Mouse (Mus musculus): ENCODE data around the gene St6galnac4. TPM values are rescaled to one million over a fixed set of nuclear protein-coding genes. Genes with fewer than 3 reads are reported as not detected.

Gene St6galnac4
- polyA plus RNA-seq, 1 experiment, result 18.7 TPM

- no peaks in the 10 kb centered on the region; the same call in 1 of the 2 replicates for H3K4me1 ChIP-seq (ENCODE audit: control insufficient read depth, insufficient read depth, low read length)
- WGBS, result 1% methylated on average over 25 of the region's 25 CpGs
- peak overlapping the region; percentile 44 for H3K4me3 ChIP-seq (replicated peaks; ENCODE audit: control insufficient read depth, low read depth, low read length)
- TF ChIP-seq CTCF (IDR thresholded peaks at IDR 0.05; ENCODE audit: control insufficient read depth, insufficient read depth, low read length) (no peak), POLR2A (IDR thresholded peaks at IDR 0.05; ENCODE audit: borderline replicate concordance, control insufficient read depth, low read depth, low read length) (no peak; the same call in 1 of the 2 replicates)
- H3K27ac ChIP-seq (ENCODE audit: control insufficient read depth, insufficient read depth, low read depth, low read length, poor library complexity), result peak overlapping the region; percentile 27; the same call in 1 of the 2 replicates
These were observed 21.4 kb downstream of the St6galnac4 start for GRCm38 (mm10) chr2:32608141-32608777.

- Histone ChIP-seq H3K4me1 (ENCODE audit: control insufficient read depth, insufficient read depth, low read length) (no peaks in the 10 kb centered on the region; the same call in 1 of the 2 replicates), H3K27ac (ENCODE audit: control insufficient read depth, insufficient read depth, low read depth, low read length, poor library complexity) (peak overlapping the region; percentile 5; the same call in 1 of the 2 replicates), H3K4me3 (replicated peaks; ENCODE audit: control insufficient read depth, low read depth, low read length) (peak overlapping the region; percentile 7)
- TF ChIP-seq CTCF (IDR thresholded peaks at IDR 0.05; ENCODE audit: control insufficient read depth, insufficient read depth, low read length), result no peak
- no peak; the same call in 1 of the 2 replicates for TF ChIP-seq POLR2A (IDR thresholded peaks at IDR 0.05; ENCODE audit: borderline replicate concordance, control insufficient read depth, low read depth, low read length)
- WGBS, result 52% methylated on average over 18 of the region's 18 CpGs
These were observed 22.0 kb downstream of the St6galnac4 start for GRCm38 (mm10) chr2:32608778-32609435.

- Histone ChIP-seq H3K4me1 (ENCODE audit: control insufficient read depth, insufficient read depth, low read length) (no peaks in the 10 kb centered on the region; the same call in 1 of the 2 replicates), H3K4me3 (replicated peaks; ENCODE audit: control insufficient read depth, low read depth, low read length) (peak overlapping the region; percentile 29), H3K27ac (ENCODE audit: control insufficient read depth, insufficient read depth, low read depth, low read length, poor library complexity) (no peak overlapping the region)
- no peak for TF ChIP-seq POLR2A (IDR thresholded peaks at IDR 0.05; ENCODE audit: borderline replicate concordance, control insufficient read depth, low read depth, low read length)
- TF ChIP-seq CTCF (IDR thresholded peaks at IDR 0.05; ENCODE audit: control insufficient read depth, insufficient read depth, low read length), result no peak
- 18% methylated on average over 23 of the region's 23 CpGs for WGBS
These were observed 23.8 kb downstream of the St6galnac4 start for GRCm38 (mm10) chr2:32610610-32611229.

- WGBS, result 85% methylated on average over 26 of the region's 26 CpGs
- Histone ChIP-seq H3K4me1 (ENCODE audit: control insufficient read depth, insufficient read depth, low read length) (no peaks in the 10 kb centered on the region; the same call in 1 of the 2 replicates), H3K4me3 (replicated peaks; ENCODE audit: control insufficient read depth, low read depth, low read length) (no peak overlapping the region), H3K27ac (ENCODE audit: control insufficient read depth, insufficient read depth, low read depth, low read length, poor library complexity) (no peak overlapping the region)
- no peak for TF ChIP-seq POLR2A (IDR thresholded peaks at IDR 0.05; ENCODE audit: borderline replicate concordance, control insufficient read depth, low read depth, low read length)
- TF ChIP-seq CTCF (IDR thresholded peaks at IDR 0.05; ENCODE audit: control insufficient read depth, insufficient read depth, low read length), result no peak
These were observed 25.4 kb downstream of the St6galnac4 start for GRCm38 (mm10) chr2:32612274-32612673.

GRCm38 (mm10) chr2:32617109-32617508 lies 30.2 kb downstream of the St6galnac4 start:
- no peak for TF ChIP-seq POLR2A (IDR thresholded peaks at IDR 0.05; ENCODE audit: borderline replicate concordance, control insufficient read depth, low read depth, low read length)
- no peak for TF ChIP-seq CTCF (IDR thresholded peaks at IDR 0.05; ENCODE audit: control insufficient read depth, insufficient read depth, low read length)
- Histone ChIP-seq H3K27ac (ENCODE audit: control insufficient read depth, insufficient read depth, low read depth, low read length, poor library complexity) (no peak overlapping the region), H3K4me1 (ENCODE audit: control insufficient read depth, insufficient read depth, low read length) (no peaks in the 10 kb centered on the region), H3K4me3 (replicated peaks; ENCODE audit: control insufficient read depth, low read depth, low read length) (no peak overlapping the region)
- WGBS, result 88% methylated on average over 1 of the region's 1 CpGs

GRCm38 (mm10) chr2:32617601-32618000 lies 30.7 kb downstream of the St6galnac4 start:
- Histone ChIP-seq H3K27ac (ENCODE audit: control insufficient read depth, insufficient read depth, low read depth, low read length, poor library complexity) (no peak overlapping the region), H3K4me3 (replicated peaks; ENCODE audit: control insufficient read depth, low read depth, low read length) (no peak overlapping the region), H3K4me1 (ENCODE audit: control insufficient read depth, insufficient read depth, low read length) (no peaks in the 10 kb centered on the region)
- TF ChIP-seq POLR2A (IDR thresholded peaks at IDR 0.05; ENCODE audit: borderline replicate concordance, control insufficient read depth, low read depth, low read length) (no peak), CTCF (IDR thresholded peaks at IDR 0.05; ENCODE audit: control insufficient read depth, insufficient read depth, low read length) (peak; percentile 39; the same call in 1 of the 2 replicates)
- WGBS, result 85% methylated on average over 4 of the region's 4 CpGs

- Histone ChIP-seq H3K27ac (ENCODE audit: control insufficient read depth, insufficient read depth, low read depth, low read length, poor library complexity) (no peak overlapping the region), H3K4me1 (ENCODE audit: control insufficient read depth, insufficient read depth, low read length) (no peaks in the 10 kb centered on the region), H3K4me3 (replicated peaks; ENCODE audit: control insufficient read depth, low read depth, low read length) (no peak overlapping the region)
- no peak for TF ChIP-seq CTCF (IDR thresholded peaks at IDR 0.05; ENCODE audit: control insufficient read depth, insufficient read depth, low read length)
- no peak for TF ChIP-seq POLR2A (IDR thresholded peaks at IDR 0.05; ENCODE audit: borderline replicate concordance, control insufficient read depth, low read depth, low read length)
- 90% methylated on average over 9 of the region's 9 CpGs for WGBS
These were observed 31.2 kb downstream of the St6galnac4 start for GRCm38 (mm10) chr2:32618051-32618450.
